ENCODE assay signal across 14 mouse cellular contexts in the genomic region with DNA sequence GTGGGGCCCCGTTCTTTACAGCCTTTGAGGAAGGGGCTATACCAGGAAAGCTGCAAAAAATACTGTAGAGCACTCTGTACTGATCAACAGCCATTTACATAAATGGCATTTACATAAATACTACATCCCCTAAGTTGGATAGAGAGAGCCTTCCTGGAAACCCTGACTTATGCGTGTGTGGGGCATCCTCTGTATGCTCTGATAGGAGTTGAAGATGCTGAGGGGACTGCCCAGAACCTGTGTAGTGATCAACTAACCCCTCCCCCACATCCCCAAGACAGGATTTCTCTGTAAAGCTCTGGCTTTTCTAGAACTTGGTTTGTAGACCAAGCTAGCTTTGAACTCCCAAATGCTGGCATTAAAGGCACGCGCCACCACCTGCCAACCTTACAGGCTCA. TPM values are rescaled to one million over a fixed set of nuclear protein-coding genes. Genes with fewer than 3 reads are reported as not detected.
DNase-seq lines count a peak whose midpoint lies in the region; ATAC-seq lines count a peak whose summit lies in the region.
"Had no signal": no experiment of that assay in that cellular context is flagged by ENCODE, and none has a peak within 500 bp of the region (broad histone marks: within the 10 kb centered on the region; RNA-seq: fewer than 3 reads in every experiment).

No protein-coding gene starts in this region.

- H3K9me3 ChIP-seq in heart, embryonic 15.5 days (replicated peaks) = no peaks in the 10 kb centered on the region
- no peaks in the 10 kb centered on the region for H3K9me3 ChIP-seq in midbrain, embryonic 12.5 days
- H3K9me3 ChIP-seq in midbrain, embryonic 14.5 days (ENCODE audit: control insufficient read depth, low read length) = no peaks in the 10 kb centered on the region
- no peaks in the 10 kb centered on the region for H3K9me3 ChIP-seq in intestine, embryonic 15.5 days

- no peaks in the 10 kb centered on the region for H3K27me3 ChIP-seq in heart, embryonic 15.5 days
- H3K27me3 ChIP-seq in midbrain, embryonic 12.5 days = 0 out of 2 replicates have a peak, but pooled peaks cover 7% of the 10 kb centered on the region
- H3K27me3 ChIP-seq in midbrain, embryonic 14.5 days (ENCODE audit: control insufficient read depth, insufficient read depth, low read length) = no peaks in the 10 kb centered on the region
- no peaks in the 10 kb centered on the region for H3K27me3 ChIP-seq in intestine, embryonic 15.5 days (replicated peaks)

- no peak overlapping the region for H3K4me2 ChIP-seq in heart, embryonic 15.5 days
- no peak overlapping the region for H3K4me2 ChIP-seq in midbrain, embryonic 12.5 days (replicated peaks)
- H3K4me2 ChIP-seq in midbrain, embryonic 14.5 days (ENCODE audit: low read length) = no peak overlapping the region
- peak overlapping the region; percentile 59; the same call in 1 of the 2 replicates for H3K4me2 ChIP-seq in intestine, embryonic 15.5 days (replicated peaks)

- H3K4me1 ChIP-seq in heart, embryonic 15.5 days (replicated peaks) = peaks cover 80% of the 10 kb centered on the region
- H3K4me1 ChIP-seq in midbrain, embryonic 12.5 days = peaks cover 69% of the 10 kb centered on the region
- peaks cover 29% of the 10 kb centered on the region for H3K4me1 ChIP-seq in midbrain, embryonic 14.5 days (ENCODE audit: control insufficient read depth, insufficient read depth, low read length)
- peaks cover 61% of the 10 kb centered on the region for H3K4me1 ChIP-seq in intestine, embryonic 15.5 days (replicated peaks)

- peak overlapping the region; percentile 78 for H3K27ac ChIP-seq in heart, embryonic 15.5 days
- 0 out of 2 replicates have a peak overlapping the region, but pooled peaks have one; percentile 11 for H3K27ac ChIP-seq in midbrain, embryonic 12.5 days (replicated peaks)
- H3K27ac ChIP-seq in midbrain, embryonic 14.5 days (replicated peaks; ENCODE audit: low read depth, low read length) = no peak overlapping the region
- H3K27ac ChIP-seq in intestine, embryonic 15.5 days = peak overlapping the region; percentile 7; the same call in 1 of the 2 replicates

- 66% methylated on average over 4 of the region's 4 CpGs for WGBS in heart, embryonic 15.5 days
- 65% methylated on average over 4 of the region's 4 CpGs for WGBS in midbrain, embryonic 12.5 days
- WGBS in midbrain, embryonic 14.5 days = 64% methylated on average over 4 of the region's 4 CpGs
- 64% methylated on average over 4 of the region's 4 CpGs for WGBS in intestine, embryonic 15.5 days

- no peak overlapping the region for H3K4me3 ChIP-seq in heart, embryonic 15.5 days
- H3K4me3 ChIP-seq in midbrain, embryonic 12.5 days = no peak overlapping the region
- H3K4me3 ChIP-seq in midbrain, embryonic 14.5 days (replicated peaks; ENCODE audit: low read depth, low read length) = no peak overlapping the region
- H3K4me3 ChIP-seq in intestine, embryonic 15.5 days (replicated peaks) = no peak overlapping the region
- H3K4me3 ChIP-seq: myocyte had no signal

- no peak for DNase-seq in heart, postnatal 25 days (ENCODE audit: low spot score)
- DNase-seq in midbrain, embryonic 14.5 days = no peak
- DNase-seq in right cerebral cortex, postnatal 14 days = no peak
- no peak for DNase-seq in urinary bladder, postnatal 25 days (ENCODE audit: low spot score)
- DNase-seq: adrenal gland, adult 2 months; cerebellum, adult 8-10 months; embryo, embryonic 11 days; left cerebral cortex, postnatal 4 days; lung, adult 2 months had no signal

- no peak overlapping the region for H3K9ac ChIP-seq in heart, embryonic 15.5 days
- H3K9ac ChIP-seq in midbrain, embryonic 12.5 days (replicated peaks) = no peak overlapping the region
- no peak overlapping the region for H3K9ac ChIP-seq in midbrain, embryonic 14.5 days (replicated peaks; ENCODE audit: low read length)
- no peak overlapping the region for H3K9ac ChIP-seq in intestine, embryonic 15.5 days

- intact Hi-C loops in heart, postnatal 25 days (cut with DNase I) = no loop called here

- H3K36me3 ChIP-seq in heart, embryonic 15.5 days = peaks cover 9% of the 10 kb centered on the region
- peaks cover 9% of the 10 kb centered on the region for H3K36me3 ChIP-seq in midbrain, embryonic 12.5 days
- peaks cover 7% of the 10 kb centered on the region for H3K36me3 ChIP-seq in midbrain, embryonic 14.5 days (ENCODE audit: control insufficient read depth, insufficient read depth, low read length)
- no peaks in the 10 kb centered on the region for H3K36me3 ChIP-seq in intestine, embryonic 15.5 days

- ATAC-seq in heart, embryonic 15.5 days (replicated peaks; ENCODE audit: insufficient number of reproducible peaks, insufficient read depth, low FRiP score, low read depth) = no peak
- no peak for ATAC-seq in midbrain, embryonic 12.5 days (ENCODE audit: low FRiP score, low read depth)
- ATAC-seq in midbrain, embryonic 14.5 days (ENCODE audit: low FRiP score, low TSS enrichment) = no peak
- ATAC-seq in intestine, embryonic 15.5 days = no peak

RNA-seq across cellular contexts. Expression of gene Sema3b, which starts 0.4 kb away (rescaled TPM):
- polyA plus RNA-seq in heart, embryonic 15.5 days (2015; fragmentation: Nextera tagmentation; extraction: Ambion mirVana) = 9.7 and 10.7 TPM in 2 replicates
- total RNA-seq in heart, postnatal 25 days (2021) = 10 to 100 TPM; 15.0 to 17.8 TPM
- 3.2 TPM in 2 replicates for polyA plus RNA-seq in midbrain, embryonic 12.5 days (2016; fragmentation: Nextera tagmentation; extraction: Ambion mirVana)
- 1.5 and 3.2 TPM in 2 replicates for polyA plus RNA-seq in midbrain, embryonic 14.5 days (2014; fragmentation: Nextera tagmentation; extraction: Ambion mirVana)
- 34.7 and 37.5 TPM in 2 replicates for polyA plus RNA-seq in intestine, embryonic 15.5 days (2015; fragmentation: Nextera tagmentation; extraction: Ambion mirVana)
- total RNA-seq: megakaryocyte progenitor cell, adult 5-6 weeks had no signal

RNA-seq across cellular contexts. Expression of gene Ifrd2, which starts 22.0 kb away (rescaled TPM):
- 31.7 and 45.7 TPM in 2 replicates for polyA plus RNA-seq in heart, embryonic 15.5 days (2015; fragmentation: Nextera tagmentation; extraction: Ambion mirVana)
- total RNA-seq in heart, postnatal 25 days (2021) = 10 to 100 TPM; 44.6 to 45.8 TPM
- polyA plus RNA-seq in midbrain, embryonic 12.5 days (2016; fragmentation: Nextera tagmentation; extraction: Ambion mirVana) = 20.1 and 21.1 TPM in 2 replicates
- polyA plus RNA-seq in midbrain, embryonic 14.5 days (2014; fragmentation: Nextera tagmentation; extraction: Ambion mirVana) = 14.5 and 15.7 TPM in 2 replicates
- polyA plus RNA-seq in intestine, embryonic 15.5 days (2015; fragmentation: Nextera tagmentation; extraction: Ambion mirVana) = 66.4 and 81.9 TPM in 2 replicates

RNA-seq across cellular contexts. Expression of gene Gnai2, which starts 25.7 kb away (rescaled TPM):
- 367 and 431 TPM in 2 replicates for polyA plus RNA-seq in heart, embryonic 15.5 days (2015; fragmentation: Nextera tagmentation; extraction: Ambion mirVana)
- total RNA-seq in heart, postnatal 25 days (2021) = 100 to 1,000 TPM; 241 to 257 TPM
- polyA plus RNA-seq in midbrain, embryonic 12.5 days (2016; fragmentation: Nextera tagmentation; extraction: Ambion mirVana) = 635 and 641 TPM in 2 replicates
- 284 and 326 TPM in 2 replicates for polyA plus RNA-seq in midbrain, embryonic 14.5 days (2014; fragmentation: Nextera tagmentation; extraction: Ambion mirVana)
- 334 and 335 TPM in 2 replicates for polyA plus RNA-seq in intestine, embryonic 15.5 days (2015; fragmentation: Nextera tagmentation; extraction: Ambion mirVana)

RNA-seq across cellular contexts. Expression of gene Hyal3, which starts 28.8 kb away (rescaled TPM):
- polyA plus RNA-seq in heart, embryonic 15.5 days (2015; fragmentation: Nextera tagmentation; extraction: Ambion mirVana) = 0.68 and 0.82 TPM in 2 replicates
- under 1 TPM; 0.45 to 0.62 TPM for total RNA-seq in heart, postnatal 25 days (2021)
- 0.41 and 1.1 TPM in 2 replicates for polyA plus RNA-seq in midbrain, embryonic 12.5 days (2016; fragmentation: Nextera tagmentation; extraction: Ambion mirVana)
- 0.89 and 1.4 TPM in 2 replicates for polyA plus RNA-seq in midbrain, embryonic 14.5 days (2014; fragmentation: Nextera tagmentation; extraction: Ambion mirVana)
- 0.74 and 0.97 TPM in 2 replicates for polyA plus RNA-seq in intestine, embryonic 15.5 days (2015; fragmentation: Nextera tagmentation; extraction: Ambion mirVana)

RNA-seq across cellular contexts. Expression of gene Naa80, which starts 30.7 kb away (rescaled TPM):
- polyA plus RNA-seq in heart, embryonic 15.5 days (2015; fragmentation: Nextera tagmentation; extraction: Ambion mirVana) = 13.4 and 17.2 TPM in 2 replicates
- total RNA-seq in heart, postnatal 25 days (2021) = 10 to 100 TPM; 14.0 to 18.4 TPM
- polyA plus RNA-seq in midbrain, embryonic 12.5 days (2016; fragmentation: Nextera tagmentation; extraction: Ambion mirVana) = 14.5 and 14.7 TPM in 2 replicates
- 14.1 and 18.2 TPM in 2 replicates for polyA plus RNA-seq in midbrain, embryonic 14.5 days (2014; fragmentation: Nextera tagmentation; extraction: Ambion mirVana)
- polyA plus RNA-seq in intestine, embryonic 15.5 days (2015; fragmentation: Nextera tagmentation; extraction: Ambion mirVana) = 15.1 and 19.1 TPM in 2 replicates
